Comparison of ENCODE assay signal across 9 mouse cellular contexts in the genomic region with DNA sequence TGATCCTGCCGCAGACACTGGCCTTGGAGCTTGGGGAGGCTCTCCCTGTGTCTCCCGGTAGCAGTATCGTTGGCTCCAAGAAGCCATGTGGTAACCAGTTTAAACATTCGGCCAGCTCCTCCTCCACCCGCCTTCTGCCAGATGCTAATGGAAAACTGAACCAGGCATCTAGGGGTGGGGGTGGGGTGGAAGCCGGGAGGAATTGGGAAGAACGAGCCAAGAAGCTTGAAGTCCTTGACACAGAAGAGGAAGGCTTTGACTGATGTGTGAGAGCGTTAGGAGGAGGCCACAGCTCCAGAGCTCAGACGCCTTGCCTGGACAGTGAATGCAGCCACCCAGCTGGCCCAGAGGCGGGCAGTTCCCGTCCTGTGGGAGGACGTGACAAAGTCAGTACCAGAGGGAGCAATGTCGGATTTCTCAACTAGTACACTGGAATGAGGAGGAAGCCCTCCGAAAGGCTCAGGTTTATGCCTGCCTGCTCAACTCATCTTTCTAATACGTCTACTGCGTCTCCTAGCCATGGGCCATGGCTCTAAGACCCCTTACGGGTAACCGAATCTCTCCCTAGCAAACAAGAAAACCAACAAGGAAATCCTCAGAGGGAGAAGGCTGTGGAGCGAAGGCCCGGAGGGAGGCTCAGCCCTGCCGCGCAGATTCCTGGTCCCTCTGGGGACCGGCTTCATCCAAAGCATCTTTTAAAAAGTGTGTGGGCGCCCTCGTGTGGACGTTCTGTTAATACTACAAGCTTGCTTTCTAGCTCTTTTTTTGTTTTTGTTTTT. TPM values are rescaled to one million over a fixed set of nuclear protein-coding genes. Genes with fewer than 3 reads are reported as not detected.
DNase-seq lines count a peak whose midpoint lies in the region; ATAC-seq and TF ChIP-seq lines count a peak whose summit lies in the region.
"Had no signal": no experiment of that assay in that cellular context is flagged by ENCODE, and none has a peak within 500 bp of the region (broad histone marks: within the 10 kb centered on the region; RNA-seq: fewer than 3 reads in every experiment).

No protein-coding gene starts in this region.

- peak overlapping the region; percentile 80 for H3K27ac ChIP-seq in ES-Bruce4 (ENCODE audit: insufficient read depth, low read length)
- peak overlapping the region; percentile 87 for H3K27ac ChIP-seq in forebrain, embryonic 14.5 days (ENCODE audit: low read depth, low read length)

- no peak for TF ChIP-seq POLR2A in ES-Bruce4 (IDR thresholded peaks at IDR 0.05; ENCODE audit: insufficient read depth, low read length)
- TF ChIP-seq POLR2A in lung, adult 2 months (IDR thresholded peaks at IDR 0.05; ENCODE audit: borderline replicate concordance, extremely low read depth, low read depth, low read length) = peak; percentile 37; the same call in 1 of the 2 replicates

- H3K27me3 ChIP-seq in ES-Bruce4 (ENCODE audit: control insufficient read depth, insufficient read depth, low read length, poor library complexity, severe bottlenecking) = no peaks in the 10 kb centered on the region
- H3K27me3 ChIP-seq in forebrain, embryonic 14.5 days (replicated peaks; ENCODE audit: control insufficient read depth, insufficient read depth, low read length) = no peaks in the 10 kb centered on the region

- TF ChIP-seq CTCF in ES-Bruce4 (IDR thresholded peaks at IDR 0.05; ENCODE audit: low read depth, low read length) = peak; percentile 41
- peak; percentile 46 for TF ChIP-seq CTCF in lung, adult 2 months (IDR thresholded peaks at IDR 0.05; ENCODE audit: insufficient read depth, low read length)

- H3K4me3 ChIP-seq in ES-Bruce4 (ENCODE audit: low read depth, low read length) = peak overlapping the region; percentile 66
- H3K4me3 ChIP-seq in forebrain, embryonic 14.5 days (ENCODE audit: low read depth, low read length) = peak overlapping the region; percentile 19
- peak overlapping the region; percentile 6 for H3K4me3 ChIP-seq in lung, adult 2 months (replicated peaks; ENCODE audit: extremely low read depth, low read depth, low read length)

- DNase-seq in forebrain, embryonic 14.5 days (ENCODE audit: low spot score) = peak; percentile 96
- peak; percentile 90 to 91 for DNase-seq in heart, postnatal 14 days
- DNase-seq in layer of hippocampus, adult 18-20 months (ENCODE audit: low spot score in 2 of 2) = peak; percentile 67 to 86
- peak; percentile 78 for DNase-seq in lung, adult 2 months
- DNase-seq in ovary, postnatal 14 days (ENCODE audit: low spot score) = peak; percentile 77
- DNase-seq in urinary bladder, adult 18-20 months (ENCODE audit: low spot score in 2 of 2) = peak; percentile 63 to 64

- H3K4me1 ChIP-seq in ES-Bruce4 (ENCODE audit: control insufficient read depth, insufficient read depth, low read length) = peaks cover 10% of the 10 kb centered on the region
- H3K4me1 ChIP-seq in forebrain, embryonic 14.5 days (ENCODE audit: control insufficient read depth, insufficient read depth, low read length) = peaks cover 21% of the 10 kb centered on the region
- H3K4me1 ChIP-seq in lung, adult 2 months (ENCODE audit: control insufficient read depth, insufficient read depth, low read length) = peaks cover 5% of the 10 kb centered on the region

- peak overlapping the region; percentile 59 for H3K4me2 ChIP-seq in forebrain, embryonic 14.5 days (ENCODE audit: low read length)

- H3K36me3 ChIP-seq in ES-Bruce4 (ENCODE audit: control insufficient read depth, insufficient read depth, low read length, poor library complexity, severe bottlenecking) = no peaks in the 10 kb centered on the region
- no peaks in the 10 kb centered on the region for H3K36me3 ChIP-seq in forebrain, embryonic 14.5 days (ENCODE audit: control insufficient read depth, insufficient read depth, low read length)

- TF ChIP-seq EP300 in ES-Bruce4 (IDR thresholded peaks at IDR 0.05; ENCODE audit: insufficient read depth, low read depth, low read length) = no peak

- intact Hi-C loops in heart, postnatal 14 days (cut with DNase I) = no loop called here

- peak; percentile 60; the same call in 1 of the 2 replicates for ATAC-seq in cerebellum, adult (ENCODE audit: insufficient number of reproducible peaks, low FRiP score, low TSS enrichment)
- ATAC-seq in forebrain, embryonic 14.5 days = peak; percentile 74

- no peaks in the 10 kb centered on the region for H3K9me3 ChIP-seq in ES-Bruce4 (replicated peaks; ENCODE audit: control insufficient read depth, insufficient read depth, low read length, poor library complexity, severe bottlenecking)
- H3K9me3 ChIP-seq in forebrain, embryonic 14.5 days (replicated peaks; ENCODE audit: control insufficient read depth, low read length) = no peaks in the 10 kb centered on the region

- WGBS in forebrain, embryonic 14.5 days = under 1% methylated on average over 26 of the region's 26 CpGs
- WGBS in lung, adult 2 months = 5% methylated on average over 26 of the region's 26 CpGs

- peak overlapping the region; percentile 67 for H3K9ac ChIP-seq in ES-Bruce4 (ENCODE audit: low read depth, poor library complexity, severe bottlenecking)
- peak overlapping the region; percentile 59 for H3K9ac ChIP-seq in forebrain, embryonic 14.5 days (ENCODE audit: low read length)

RNA-seq across cellular contexts. Expression of a gene that starts 32.0 kb away (rescaled TPM):
- polyA plus RNA-seq in ES-Bruce4 (2011; ENCODE audit: insufficient read depth, insufficient read length, low read depth, missing spikeins) = not detected in 2 replicates
- not detected in 2 replicates for polyA plus RNA-seq in forebrain, embryonic 14.5 days (2014; fragmentation: Nextera tagmentation; extraction: Ambion mirVana)
- total RNA-seq in heart, postnatal 14 days (2021) = under 1 TPM in 1 of 2 experiments, not detected in 1; 0.17 TPM
- not detected for total RNA-seq in layer of hippocampus, adult 18-20 months (2021)
- 0.31 and 0.38 TPM in 2 replicates for polyA plus RNA-seq in lung, adult 2 months (2012; rRNA removed)
- total RNA-seq: hematopoietic stem cell, adult 5-6 weeks had no signal

RNA-seq across cellular contexts. Expression of a gene that starts 44.0 kb away (rescaled TPM):
- polyA plus RNA-seq in ES-Bruce4 (2011; ENCODE audit: insufficient read depth, insufficient read length, low read depth, missing spikeins) = not detected in 2 replicates
- polyA plus RNA-seq in forebrain, embryonic 14.5 days (2014; fragmentation: Nextera tagmentation; extraction: Ambion mirVana) = not detected in 2 replicates
- under 1 TPM in 1 of 2 experiments, not detected in 1; 0.29 TPM for total RNA-seq in heart, postnatal 14 days (2021)
- total RNA-seq in layer of hippocampus, adult 18-20 months (2021) = not detected
- 0.80 and 1.3 TPM in 2 replicates for polyA plus RNA-seq in lung, adult 2 months (2012; rRNA removed)
- total RNA-seq: hematopoietic stem cell, adult 5-6 weeks had no signal

Comparison
In these comparisons a context has a peak if more than half of its experiments do, and no peak if none do; other contexts are left out.
1. Peak in every context shown above with its lines: DNase-seq, ATAC-seq, H3K4me3 ChIP-seq and H3K27ac ChIP-seq.
2. H3K4me3 ChIP-seq: peak in every context shown above with its lines; median percentile 66 in ES-Bruce4; 19 in forebrain, embryonic 14.5 days; 6 in lung, adult 2 months.